Mouse (Mus musculus) CH12.LX (cell line): Measurements from ENCODE around the gene Asic4.

Experiments used
- BHLHE40 ChIP-seq: IDR thresholded peaks from 2 replicates; pipeline ENCODE4 v1.6.1; 2011; ENCODE audit warnings: mild to moderate bottlenecking, low read depth, low read length, improper control_type of control experiment
- CHD2 ChIP-seq: IDR thresholded peaks from 2 replicates; pipeline ENCODE4 v1.6.1; 2011; ENCODE audit warnings: low read length, improper control_type of control experiment
- CTCF ChIP-seq, 2 experiments: IDR thresholded peaks in 1 of 2; conservative IDR thresholded peaks in 1 of 2; 2 replicates each; pipeline ENCODE4 v1.5.1; 2011 to 2012; ENCODE audit warnings: low read depth in 2 of 2, low read length in 2 of 2, improper control_type of control experiment in 1 of 2, inconsistent platforms in 1 of 2, mild to moderate bottlenecking in 1 of 2, moderate library complexity in 1 of 2
- ETS1 ChIP-seq: conservative IDR thresholded peaks from 2 replicates; pipeline ENCODE4 v1.6.1; 2012; ENCODE audit warnings: low read depth, mild to moderate bottlenecking, inconsistent platforms, low read length, improper control_type of control experiment, moderate library complexity
- IRF4 ChIP-seq: IDR thresholded peaks from 2 replicates; pipeline ENCODE4 v1.6.1; 2014; ENCODE audit warnings: low read depth, mild to moderate bottlenecking, inconsistent platforms, low read length, improper control_type of control experiment
- KAT2A ChIP-seq: IDR thresholded peaks from 2 replicates; pipeline ENCODE4 v1.6.1; 2012; ENCODE audit warnings: low read length, improper control_type of control experiment, inconsistent platforms; ENCODE audit not compliant: insufficient replicate concordance
- MAX ChIP-seq: IDR thresholded peaks from 2 replicates; pipeline ENCODE4 v1.6.1; 2011; ENCODE audit warnings: low read length, improper control_type of control experiment
- MXI1 ChIP-seq: IDR thresholded peaks from 2 replicates; pipeline ENCODE4 v1.6.1; 2011; ENCODE audit warnings: mild to moderate bottlenecking, low read depth, low read length, improper control_type of control experiment
- POLR2AphosphoS2 ChIP-seq: IDR thresholded peaks from 2 replicates; pipeline ENCODE4 v1.6.1; 2011; ENCODE audit warnings: low read depth, low read length, improper control_type of control experiment

DNA sequence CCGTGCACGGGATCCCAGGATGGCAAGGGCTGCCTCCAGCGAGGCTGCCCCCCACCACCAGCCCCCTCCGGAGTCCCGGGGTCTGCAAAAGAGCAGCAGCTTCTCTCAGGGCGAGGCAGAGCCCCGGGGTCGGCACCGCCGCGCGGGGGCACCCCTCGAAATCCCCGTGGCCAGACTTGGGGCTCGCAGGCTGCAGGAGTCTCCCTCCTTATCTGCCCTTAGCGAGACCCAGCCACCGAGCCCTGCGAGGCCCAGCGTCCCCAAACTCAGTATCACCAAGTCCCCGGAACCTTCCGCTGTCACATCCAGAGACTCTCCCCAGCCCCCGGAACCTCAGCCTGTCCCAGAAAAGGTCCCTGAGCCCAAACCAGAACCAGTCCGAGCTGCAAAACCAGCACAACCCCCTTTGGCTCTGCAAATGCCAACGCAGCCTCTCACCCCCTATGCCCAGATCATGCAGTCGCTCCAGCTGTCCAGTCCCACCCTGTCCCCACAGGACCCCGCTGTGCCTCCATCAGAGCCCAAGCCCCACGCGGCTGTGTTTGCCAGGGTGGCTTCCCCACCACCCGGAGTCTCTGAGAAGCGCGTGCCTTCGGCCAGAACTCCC lies 27.9 kb upstream of the Asic4 start:
- no peak for TF ChIP-seq IRF4
- no peak for TF ChIP-seq ETS1
- TF ChIP-seq BHLHE40 = no peak
- no peak for TF ChIP-seq POLR2AphosphoS2
- TF ChIP-seq CTCF (conservative IDR thresholded peaks at IDR 0.05 in 1 of 2, IDR thresholded peaks at IDR 0.05 in 1 of 2; ENCODE audit: low read depth in 2 of 2, low read length in 2 of 2) = no peak
- TF ChIP-seq MAX = no peak
- no peak for TF ChIP-seq MXI1
- no peak for TF ChIP-seq KAT2A
- TF ChIP-seq CHD2 = no peak
